Mouse (Mus musculus): Measurements from ENCODE around the gene Tex2. TPM values are rescaled to one million over a fixed set of nuclear protein-coding genes. Genes with fewer than 3 reads are reported as not detected.
"Not testable (repeated sequence)": the region's sequence is repeated elsewhere in the genome, so short reads cannot be mapped to it uniquely, and the experiment has no call there.

The Tex2 gene
- polyA plus RNA-seq, 1 experiment from 2014 or later = 12.2 TPM

GRCm38 (mm10) chr11:106497009-106497408 is 116.2 kb downstream of the Tex2 start:
- not testable (repeated sequence) for H3K4me2 ChIP-seq (ENCODE audit: low read depth); H3K27ac ChIP-seq (ENCODE audit: low read depth, low read length); H3K4me3 ChIP-seq (ENCODE audit: low read depth, low read length); H3K36me3 ChIP-seq (ENCODE audit: control insufficient read depth, insufficient read depth, low read length); H3K27me3 ChIP-seq (ENCODE audit: control insufficient read depth, insufficient read depth, low read length); H3K9ac ChIP-seq (ENCODE audit: low read length); H3K9me3 ChIP-seq (ENCODE audit: control insufficient read depth, low read length); ATAC-seq (ENCODE audit: insufficient read depth, low FRiP score, low TSS enrichment); H3K4me1 ChIP-seq (ENCODE audit: control insufficient read depth, insufficient read depth, low read length); DNase-seq (ENCODE audit: low spot score)
- WGBS = 95% methylated on average over 2 of the region's 2 CpGs

- Histone ChIP-seq H3K4me1 (ENCODE audit: control insufficient read depth, insufficient read depth, low read length) (no peaks in the 10 kb centered on the region), H3K9ac (ENCODE audit: low read length) (no peak overlapping the region), H3K4me3 (ENCODE audit: low read depth, low read length) (no peak overlapping the region), H3K36me3 (ENCODE audit: control insufficient read depth, insufficient read depth, low read length) (no peaks in the 10 kb centered on the region), H3K4me2 (ENCODE audit: low read depth) (no peak overlapping the region), H3K27ac (ENCODE audit: low read depth, low read length) (no peak overlapping the region), H3K27me3 (ENCODE audit: control insufficient read depth, insufficient read depth, low read length) (no peaks in the 10 kb centered on the region), H3K9me3 (ENCODE audit: control insufficient read depth, low read length) (no peaks in the 10 kb centered on the region)
- ATAC-seq (ENCODE audit: insufficient read depth, low FRiP score, low TSS enrichment) (no peak), DNase-seq (ENCODE audit: low spot score) (no peak)
- 83% methylated on average over 7 of the region's 7 CpGs for WGBS
These were observed 120.1 kb downstream of the Tex2 start for GRCm38 (mm10) chr11:106492984-106493669.

- DNase-seq (ENCODE audit: low spot score) (peak; percentile 67), ATAC-seq (ENCODE audit: insufficient read depth, low FRiP score, low TSS enrichment) (no peak)
- H3K27ac ChIP-seq (ENCODE audit: low read depth, low read length) = no peak overlapping the region
- no peaks in the 10 kb centered on the region for H3K9me3 ChIP-seq (ENCODE audit: control insufficient read depth, low read length)
- no peaks in the 10 kb centered on the region for H3K27me3 ChIP-seq (ENCODE audit: control insufficient read depth, insufficient read depth, low read length)
- H3K36me3 ChIP-seq (ENCODE audit: control insufficient read depth, insufficient read depth, low read length) = no peaks in the 10 kb centered on the region
- no peak overlapping the region for H3K4me3 ChIP-seq (ENCODE audit: low read depth, low read length)
- no peak overlapping the region for H3K4me2 ChIP-seq (ENCODE audit: low read depth)
- no peaks in the 10 kb centered on the region; the same call in 1 of the 2 replicates for H3K4me1 ChIP-seq (ENCODE audit: control insufficient read depth, insufficient read depth, low read length)
- WGBS = 1% methylated on average over 3 of the region's 3 CpGs
- no peak overlapping the region for H3K9ac ChIP-seq (ENCODE audit: low read length)
These were observed 121.8 kb downstream of the Tex2 start for GRCm38 (mm10) chr11:106491393-106491792.

GRCm38 (mm10) chr11:106490600-106490999 is 122.6 kb downstream of the Tex2 start:
- not testable (repeated sequence) for ATAC-seq (ENCODE audit: insufficient read depth, low FRiP score, low TSS enrichment)
- WGBS = 90% methylated on average over 6 of the region's 6 CpGs

GRCm38 (mm10) chr11:106490057-106490456 is 123.2 kb downstream of the Tex2 start:
- 47% methylated on average over 10 of the region's 10 CpGs for WGBS
- Histone ChIP-seq H3K4me1 (ENCODE audit: control insufficient read depth, insufficient read depth, low read length) (no peaks in the 10 kb centered on the region; the same call in 1 of the 2 replicates), H3K9me3 (ENCODE audit: control insufficient read depth, low read length) (no peaks in the 10 kb centered on the region), H3K27ac (ENCODE audit: low read depth, low read length) (no peak overlapping the region), H3K4me2 (ENCODE audit: low read depth) (no peak overlapping the region), H3K27me3 (ENCODE audit: control insufficient read depth, insufficient read depth, low read length) (no peaks in the 10 kb centered on the region), H3K4me3 (ENCODE audit: low read depth, low read length) (no peak overlapping the region), H3K9ac (ENCODE audit: low read length) (no peak overlapping the region), H3K36me3 (ENCODE audit: control insufficient read depth, insufficient read depth, low read length) (no peaks in the 10 kb centered on the region)
- DNase-seq (ENCODE audit: low spot score) = no peak
- no peak for ATAC-seq (ENCODE audit: insufficient read depth, low FRiP score, low TSS enrichment)

More at GRCm38 (mm10) chr11:106490600-106490999, 122.6 kb downstream of the Tex2 start:
- not testable (repeated sequence) for H3K9me3 ChIP-seq (ENCODE audit: control insufficient read depth, low read length); H3K9ac ChIP-seq (ENCODE audit: low read length); H3K27ac ChIP-seq (ENCODE audit: low read depth, low read length); H3K4me2 ChIP-seq (ENCODE audit: low read depth); H3K27me3 ChIP-seq (ENCODE audit: control insufficient read depth, insufficient read depth, low read length); H3K4me1 ChIP-seq (ENCODE audit: control insufficient read depth, insufficient read depth, low read length); DNase-seq (ENCODE audit: low spot score); H3K4me3 ChIP-seq (ENCODE audit: low read depth, low read length); H3K36me3 ChIP-seq (ENCODE audit: control insufficient read depth, insufficient read depth, low read length)

DNA sequence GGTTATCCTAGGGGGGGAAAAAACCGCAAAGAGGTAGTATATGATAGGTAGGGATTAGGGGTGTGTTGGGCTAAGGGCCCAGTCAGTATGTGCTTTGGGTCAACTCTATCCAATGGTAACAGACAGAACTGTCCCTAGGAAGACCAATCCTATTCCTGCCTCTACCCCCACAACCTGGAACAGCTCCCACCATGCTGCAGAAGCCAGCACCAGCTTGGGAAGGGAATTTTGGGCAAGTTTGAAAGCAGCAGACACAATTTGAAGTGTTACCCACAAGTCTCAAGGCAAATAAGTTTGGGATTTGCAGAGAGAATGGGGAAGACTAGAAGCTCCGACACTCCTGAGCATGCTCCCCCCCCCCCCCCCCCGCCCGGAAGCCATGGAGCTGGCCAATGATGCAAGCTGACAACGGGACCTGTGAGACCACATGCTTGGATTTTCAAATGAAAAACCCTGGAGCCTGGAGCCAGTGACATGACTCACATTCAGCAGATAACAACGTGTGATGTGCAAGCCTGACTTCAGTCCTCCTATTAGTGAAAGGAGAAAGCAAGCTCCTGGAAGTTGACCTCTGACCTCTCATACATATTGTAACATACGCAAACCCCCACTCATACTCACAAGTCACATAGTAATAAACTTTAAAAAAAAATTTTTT is 124.1 kb downstream of the Tex2 start:
- H3K4me3 ChIP-seq (ENCODE audit: low read depth, low read length) = no peak overlapping the region
- H3K36me3 ChIP-seq (ENCODE audit: control insufficient read depth, insufficient read depth, low read length) = no peaks in the 10 kb centered on the region
- 58% methylated on average over 7 of the region's 7 CpGs for WGBS
- H3K4me1 ChIP-seq (ENCODE audit: control insufficient read depth, insufficient read depth, low read length) = no peaks in the 10 kb centered on the region; the same call in 1 of the 2 replicates
- no peak for DNase-seq (ENCODE audit: low spot score)
- H3K9ac ChIP-seq (ENCODE audit: low read length) = no peak overlapping the region
- H3K27me3 ChIP-seq (ENCODE audit: control insufficient read depth, insufficient read depth, low read length) = no peaks in the 10 kb centered on the region
- H3K4me2 ChIP-seq (ENCODE audit: low read depth) = no peak overlapping the region
- no peaks in the 10 kb centered on the region for H3K9me3 ChIP-seq (ENCODE audit: control insufficient read depth, low read length)
- ATAC-seq (ENCODE audit: insufficient read depth, low FRiP score, low TSS enrichment) = no peak
- no peak overlapping the region for H3K27ac ChIP-seq (ENCODE audit: low read depth, low read length)

DNA sequence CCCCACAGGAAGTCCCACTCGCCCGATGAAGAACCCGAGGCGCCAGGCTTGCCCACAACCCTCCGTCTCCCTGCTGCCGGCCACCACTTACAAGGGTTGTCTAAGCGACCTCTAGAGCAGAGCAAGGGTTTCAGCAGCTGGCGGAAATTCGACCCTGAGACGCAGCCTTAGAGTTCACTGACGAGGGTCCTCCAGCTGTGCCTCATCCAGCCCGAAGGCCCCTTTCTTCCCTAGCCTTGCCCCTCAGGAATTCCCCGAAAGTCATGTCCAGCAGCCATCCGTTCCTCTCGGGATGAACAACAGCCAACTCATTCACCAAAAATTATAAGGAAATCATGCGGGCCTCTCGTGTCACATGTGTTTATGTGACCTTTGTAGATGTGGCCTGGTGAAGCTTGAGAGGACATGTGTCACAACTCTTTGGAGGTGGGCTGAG is 125.1 kb downstream of the Tex2 start:
- H3K4me3 ChIP-seq (ENCODE audit: low read depth, low read length) = peak overlapping the region; percentile 92
- H3K4me2 ChIP-seq (ENCODE audit: low read depth) = peak overlapping the region; percentile 91
- H3K27ac ChIP-seq (ENCODE audit: low read depth, low read length) = 0 out of 2 replicates have a peak overlapping the region, but pooled peaks have one; percentile 17
- peak; percentile 52 for ATAC-seq (ENCODE audit: insufficient read depth, low FRiP score, low TSS enrichment)
- WGBS = 11% methylated on average over 17 of the region's 17 CpGs
- H3K9ac ChIP-seq (ENCODE audit: low read length) = no peak overlapping the region
- no peaks in the 10 kb centered on the region for H3K27me3 ChIP-seq (ENCODE audit: control insufficient read depth, insufficient read depth, low read length)
- no peaks in the 10 kb centered on the region for H3K9me3 ChIP-seq (ENCODE audit: control insufficient read depth, low read length)
- DNase-seq (ENCODE audit: low spot score) = no peak
- H3K4me1 ChIP-seq (ENCODE audit: control insufficient read depth, insufficient read depth, low read length) = no peaks in the 10 kb centered on the region; the same call in 1 of the 2 replicates
- no peaks in the 10 kb centered on the region for H3K36me3 ChIP-seq (ENCODE audit: control insufficient read depth, insufficient read depth, low read length)

DNA sequence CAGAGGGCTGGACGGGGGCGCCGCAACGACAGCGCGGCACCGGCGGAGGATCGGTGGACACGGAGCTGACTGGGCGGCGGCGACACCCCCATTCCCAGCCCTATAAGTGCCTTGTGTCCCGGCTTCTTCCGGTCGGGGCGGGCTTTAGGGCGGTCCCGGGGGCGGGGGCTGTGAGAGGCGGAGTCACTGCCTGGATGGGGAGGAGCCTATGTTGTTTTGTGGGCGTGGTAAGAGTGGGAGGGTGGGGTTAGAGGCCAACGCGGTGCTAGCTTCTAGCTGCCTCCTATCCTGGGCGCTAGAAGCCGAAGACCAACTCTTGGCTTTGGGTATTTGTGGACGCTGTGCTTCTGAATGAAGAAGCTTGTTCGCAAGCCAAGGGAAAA is 125.5 kb downstream of the Tex2 start, which contains the start of gene Ern1:
Ern1 (minus strand) TSS at position 120 of the 383 bp plus-strand sequence.
- peak within 1 kb of the TSS; percentile 76 for H3K27ac ChIP-seq (ENCODE audit: low read depth, low read length)
- no peaks in the 10 kb centered on the region for H3K27me3 ChIP-seq (ENCODE audit: control insufficient read depth, insufficient read depth, low read length)
- WGBS = under 1% methylated on average over 19 of the region's 28 CpGs
- H3K4me1 ChIP-seq (ENCODE audit: control insufficient read depth, insufficient read depth, low read length) = no peaks in the 10 kb centered on the region; the same call in 1 of the 2 replicates
- H3K4me3 ChIP-seq (ENCODE audit: low read depth, low read length) = peak within 1 kb of the TSS; percentile 92
- DNase-seq (ENCODE audit: low spot score) (peak; percentile 94), ATAC-seq (ENCODE audit: insufficient read depth, low FRiP score, low TSS enrichment) (peak; percentile 96)
- no peaks in the 10 kb centered on the region for H3K36me3 ChIP-seq (ENCODE audit: control insufficient read depth, insufficient read depth, low read length)
- peak within 1 kb of the TSS; percentile 74 for H3K9ac ChIP-seq (ENCODE audit: low read length)
- no peaks in the 10 kb centered on the region for H3K9me3 ChIP-seq (ENCODE audit: control insufficient read depth, low read length)
- H3K4me2 ChIP-seq (ENCODE audit: low read depth) = peak within 1 kb of the TSS; percentile 91

Data from neural tube, embryonic 11.5 days (tissue).